Mouse (Mus musculus): ENCODE data around the gene Gtf2f2.
A peak's percentile ranks its signal among the peaks of the same experiment; 100 is the strongest.
"Not testable (repeated sequence)": the region's sequence is repeated elsewhere in the genome, so short reads cannot be mapped to it uniquely, and the experiment has no call there.

Gtf2f2 gene

GRCm38 (mm10) chr14:75998082-75998481 lies 12.6 kb downstream of the Gtf2f2 start:
- DNase-seq (ENCODE audit: low spot score in 2 of 2), result no peak

GRCm38 (mm10) chr14:75992371-75992770 lies 18.3 kb downstream of the Gtf2f2 start:
- DNase-seq (ENCODE audit: low spot score in 2 of 2), result no peak

- no peak for DNase-seq (ENCODE audit: low spot score in 2 of 2)
These were observed 19.7 kb downstream of the Gtf2f2 start for GRCm38 (mm10) chr14:75990936-75991335.

- no peak for DNase-seq (ENCODE audit: low spot score in 2 of 2)
These were observed 21.5 kb downstream of the Gtf2f2 start for GRCm38 (mm10) chr14:75989168-75989567.

- DNase-seq (ENCODE audit: low spot score in 2 of 2), result no peak
These were observed 23.7 kb downstream of the Gtf2f2 start for GRCm38 (mm10) chr14:75986878-75987483.

GRCm38 (mm10) chr14:75985112-75985511 lies 25.6 kb downstream of the Gtf2f2 start:
- DNase-seq (ENCODE audit: low spot score in 2 of 2), result no peak

- no peak for DNase-seq (ENCODE audit: low spot score in 2 of 2)
These were observed 26.8 kb downstream of the Gtf2f2 start for GRCm38 (mm10) chr14:75983891-75984290.

- no peak for DNase-seq (ENCODE audit: low spot score in 2 of 2)
These were observed 29.4 kb downstream of the Gtf2f2 start for GRCm38 (mm10) chr14:75981231-75981630.

GRCm38 (mm10) chr14:75976107-75976506 lies 34.6 kb downstream of the Gtf2f2 start:
- no peak for DNase-seq (ENCODE audit: low spot score in 2 of 2)

GRCm38 (mm10) chr14:75967291-75967690 lies 43.4 kb downstream of the Gtf2f2 start:
- DNase-seq (ENCODE audit: low spot score in 2 of 2), result no peak

GRCm38 (mm10) chr14:75964433-75964832 lies 46.2 kb downstream of the Gtf2f2 start:
- no peak for DNase-seq (ENCODE audit: low spot score in 2 of 2)

- DNase-seq (ENCODE audit: low spot score in 2 of 2), result no peak
These were observed 46.7 kb downstream of the Gtf2f2 start for GRCm38 (mm10) chr14:75964000-75964399.

- no peak for DNase-seq (ENCODE audit: low spot score in 2 of 2)
These were observed 47.5 kb downstream of the Gtf2f2 start for GRCm38 (mm10) chr14:75963215-75963614.

- peak; percentile 57 to 62 for DNase-seq (ENCODE audit: low spot score in 2 of 2)
These were observed 48.4 kb downstream of the Gtf2f2 start for GRCm38 (mm10) chr14:75962250-75962649.

- DNase-seq (ENCODE audit: low spot score in 2 of 2), result no peak
These were observed 55.9 kb downstream of the Gtf2f2 start, which contains the start of gene Kctd4 for GRCm38 (mm10) chr14:75954766-75955165. TSS of gene Kctd4 (plus strand) at chr14:75955009.

GRCm38 (mm10) chr14:75953011-75953410 lies 57.7 kb downstream of the Gtf2f2 start:
- no peak for DNase-seq (ENCODE audit: low spot score in 2 of 2)

- DNase-seq (ENCODE audit: low spot score in 2 of 2), result no peak
These were observed 63.0 kb downstream of the Gtf2f2 start for GRCm38 (mm10) chr14:75947674-75948073.

- DNase-seq (ENCODE audit: low spot score in 2 of 2), result no peak
These were observed 68.3 kb downstream of the Gtf2f2 start for GRCm38 (mm10) chr14:75942365-75942764.

GRCm38 (mm10) chr14:75941500-75941899 lies 69.2 kb downstream of the Gtf2f2 start:
- no peak for DNase-seq (ENCODE audit: low spot score in 2 of 2)

GRCm38 (mm10) chr14:75937714-75938113 lies 73.0 kb downstream of the Gtf2f2 start:
- DNase-seq (ENCODE audit: low spot score in 2 of 2), result no peak

GRCm38 (mm10) chr14:75934359-75934758 lies 76.3 kb downstream of the Gtf2f2 start:
- DNase-seq (ENCODE audit: low spot score in 2 of 2), result no peak

- DNase-seq (ENCODE audit: low spot score in 2 of 2), result no peak
These were observed 79.4 kb downstream of the Gtf2f2 start for GRCm38 (mm10) chr14:75931266-75931665.

GRCm38 (mm10) chr14:75929713-75930112 lies 81.0 kb downstream of the Gtf2f2 start:
- not testable (repeated sequence) for DNase-seq (ENCODE audit: low spot score in 2 of 2)
